Mouse (Mus musculus) kidney, postnatal 14 days (tissue): ENCODE measurements around the gene Jakmip3.

Experiments
- DNase-seq: peaks from one replicate; pipeline ENCODE4 v3.0.0; 2022; ENCODE audit warnings: mixed read lengths

Jakmip3 gene

GRCm38 (mm10) chr7:138940612-138941461, at the start of gene Jakmip3:
Gene Jakmip3, plus strand, starts transcription at chr7:138940730.
- no peak for DNase-seq

GRCm38 (mm10) chr7:138898122-138898521, 42.4 kb upstream of the Jakmip3 start:
- peak; percentile 64 for DNase-seq

- no peak for DNase-seq
Measured at GRCm38 (mm10) chr7:138898743-138899142, 41.8 kb upstream of the Jakmip3 start.

GRCm38 (mm10) chr7:138903886-138904435, 36.6 kb upstream of the Jakmip3 start:
- DNase-seq = peak; percentile 76

GRCm38 (mm10) chr7:138906441-138906840, 34.1 kb upstream of the Jakmip3 start:
- DNase-seq = no peak

- peak; percentile 57 for DNase-seq
Measured at GRCm38 (mm10) chr7:138907043-138907442, 33.5 kb upstream of the Jakmip3 start.

GRCm38 (mm10) chr7:138907976-138908375, 32.6 kb upstream of the Jakmip3 start:
- no peak for DNase-seq

- DNase-seq = no peak
Measured at GRCm38 (mm10) chr7:138908768-138909276, 31.7 kb upstream of the Jakmip3 start.

- peak; percentile 95 for DNase-seq
Measured at GRCm38 (mm10) chr7:138909277-138910192, 31.0 kb upstream of the Jakmip3 start, which contains the start of gene Bnip3. Gene Bnip3, minus strand, starts transcription at chr7:138909519.

- DNase-seq = no peak
Measured at GRCm38 (mm10) chr7:138910193-138910562, 30.4 kb upstream of the Jakmip3 start.

GRCm38 (mm10) chr7:138913616-138914015, 26.9 kb upstream of the Jakmip3 start:
- no peak for DNase-seq

- DNase-seq = peak; percentile 86
Measured at GRCm38 (mm10) chr7:138919156-138919944, 21.2 kb upstream of the Jakmip3 start.

- peak; percentile 59 for DNase-seq
Measured at GRCm38 (mm10) chr7:138921611-138922010, 18.9 kb upstream of the Jakmip3 start.

- DNase-seq = peak; percentile 41
Measured at GRCm38 (mm10) chr7:138923756-138924425, 16.6 kb upstream of the Jakmip3 start.

GRCm38 (mm10) chr7:138928456-138928855, 12.1 kb upstream of the Jakmip3 start:
- DNase-seq = no peak

GRCm38 (mm10) chr7:138934523-138934922, 6.0 kb upstream of the Jakmip3 start:
- DNase-seq = no peak

- DNase-seq = no peak
Measured at GRCm38 (mm10) chr7:138938991-138939390, 1.5 kb upstream of the Jakmip3 start.

GRCm38 (mm10) chr7:138940256-138940611, 296 bp upstream of the Jakmip3 start:
- no peak for DNase-seq

- DNase-seq = no peak
Measured at GRCm38 (mm10) chr7:138941571-138941970, 1.0 kb downstream of the Jakmip3 start.

- DNase-seq = no peak
Measured at GRCm38 (mm10) chr7:138942301-138942700, 1.8 kb downstream of the Jakmip3 start.

- DNase-seq = no peak
Measured at GRCm38 (mm10) chr7:138945668-138946067, 5.1 kb downstream of the Jakmip3 start.

- DNase-seq = no peak
Measured at GRCm38 (mm10) chr7:138947741-138948140, 7.2 kb downstream of the Jakmip3 start.
